Mouse (Mus musculus) MEL (cell line): ENCODE data around the gene Ppp1r12a. TPM values are rescaled to one million over a fixed set of nuclear protein-coding genes. Genes with fewer than 3 reads are reported as not detected.

Source experiments
- DNase-seq: peaks from one replicate; pipeline ENCODE4 v3.0.0; 2011; ENCODE audit warnings: low read depth, low spot score
- H3K27ac ChIP-seq: 2 replicates; pipeline ENCODE4 v1.5.1; 2012; ENCODE audit warnings: low read depth, mild to moderate bottlenecking, control low read depth, low read length, moderate library complexity; ENCODE audit not compliant: control insufficient read depth
- H3K27me3 ChIP-seq, 2 experiments: fragments of 150-350 bp in 1 of 2; sonication (generic) in 1 of 2; 2 replicates each; pipeline ENCODE4 v1.6.1; 2012; ENCODE audit warnings: low read length in 2 of 2, mild to moderate bottlenecking in 2 of 2, improper control_type of control experiment in 1 of 2, moderate library complexity in 1 of 2; ENCODE audit not compliant: insufficient read depth in 2 of 2, control insufficient read depth in 1 of 2
- H3K36me3 ChIP-seq, 2 experiments: 2 replicates each; pipeline ENCODE4 v1.6.1; 2012 to 2014; ENCODE audit warnings: low read length in 2 of 2, improper control_type of control experiment in 1 of 2, inconsistent platforms in 1 of 2, mild to moderate bottlenecking in 1 of 2; ENCODE audit not compliant: insufficient read depth in 2 of 2, control insufficient read depth in 1 of 2
- H3K4me1 ChIP-seq, 2 experiments: fragments of 150-350 bp in 1 of 2; sonication (generic) in 1 of 2; 2 replicates each; pipeline ENCODE4 v1.6.1; 2012; ENCODE audit warnings: low read length in 2 of 2, improper control_type of control experiment in 1 of 2, mild to moderate bottlenecking in 1 of 2; ENCODE audit not compliant: insufficient read depth in 2 of 2, control insufficient read depth in 1 of 2
- H3K4me3 ChIP-seq, 2 experiments: fragments of 150-350 bp in 1 of 2; sonication (generic) in 1 of 2; 2 replicates each; pipeline ENCODE4 v1.5.1; 2012; ENCODE audit warnings: low read depth in 2 of 2, low read length in 2 of 2, mild to moderate bottlenecking in 2 of 2, moderate library complexity in 2 of 2, control low read depth in 1 of 2, improper control_type of control experiment in 1 of 2; ENCODE audit not compliant: control insufficient read depth in 1 of 2, insufficient read depth in 1 of 2
- H3K79me2 ChIP-seq: 2 replicates; pipeline ENCODE4 v1.6.1; 2012; ENCODE audit warnings: mild to moderate bottlenecking, low read length, moderate library complexity; ENCODE audit not compliant: control insufficient read depth, poor library complexity, insufficient read depth
- H3K9ac ChIP-seq: 2 replicates; pipeline ENCODE4 v1.6.1; 2012; ENCODE audit warnings: low read depth, mild to moderate bottlenecking, control low read depth, low read length, moderate library complexity; ENCODE audit not compliant: control insufficient read depth, poor library complexity, severe bottlenecking
- H3K9me3 ChIP-seq: fragments of 150-350 bp; sonication (generic); replicated peaks from 2 replicates; pipeline ENCODE4 v1.6.1; 2012; ENCODE audit warnings: mild to moderate bottlenecking, low read length, improper control_type of control experiment, moderate library complexity; ENCODE audit not compliant: insufficient read depth
- CHD2 ChIP-seq: IDR thresholded peaks from 2 replicates; pipeline ENCODE4 v1.6.1; 2011; ENCODE audit warnings: low read length, improper control_type of control experiment
- CTCF ChIP-seq, 3 experiments: IDR thresholded peaks in 2 of 3; conservative IDR thresholded peaks in 1 of 3; 2 replicates each; pipeline ENCODE4 v1.5.1; 2011 to 2012; ENCODE audit warnings: low read length in 3 of 3, low read depth in 2 of 3, mild to moderate bottlenecking in 2 of 3, improper control_type of control experiment in 1 of 3, inconsistent platforms in 1 of 3, mixed read lengths in 1 of 3, moderate library complexity in 1 of 3; ENCODE audit not compliant: control insufficient read depth in 1 of 3, insufficient read depth in 1 of 3, poor library complexity in 1 of 3, severe bottlenecking in 1 of 3
- E2F4 ChIP-seq: IDR thresholded peaks from 2 replicates; pipeline ENCODE4 v1.6.1; 2011; ENCODE audit warnings: low read depth, low read length, improper control_type of control experiment, borderline replicate concordance
- ELF1 ChIP-seq: IDR thresholded peaks from 2 replicates; pipeline ENCODE4 v1.6.1; 2014; ENCODE audit warnings: low read depth, mild to moderate bottlenecking, inconsistent platforms, low read length, improper control_type of control experiment, moderate library complexity
- EP300 ChIP-seq, 2 experiments: IDR thresholded peaks; 2 replicates each; pipeline ENCODE4 v1.6.1; 2011; ENCODE audit warnings: improper control_type of control experiment in 2 of 2, low read length in 2 of 2, low read depth in 1 of 2, mild to moderate bottlenecking in 1 of 2
- ETS1 ChIP-seq: IDR thresholded peaks from 2 replicates; pipeline ENCODE4 v1.6.1; 2012; ENCODE audit warnings: low read depth, mild to moderate bottlenecking, inconsistent platforms, low read length, improper control_type of control experiment, moderate library complexity
- HCFC1 ChIP-seq: IDR thresholded peaks from 2 replicates; pipeline ENCODE4 v1.6.1; 2012; ENCODE audit warnings: low read depth, mild to moderate bottlenecking, inconsistent platforms, low read length, improper control_type of control experiment, moderate library complexity
- MAX ChIP-seq: IDR thresholded peaks from 2 replicates; pipeline ENCODE4 v1.6.1; 2011; ENCODE audit warnings: low read length, improper control_type of control experiment
- MEF2A ChIP-seq: IDR thresholded peaks from 2 replicates; pipeline ENCODE4 v1.6.1; 2014; ENCODE audit warnings: low read depth, mild to moderate bottlenecking, inconsistent platforms, low read length, improper control_type of control experiment; ENCODE audit not compliant: poor library complexity, insufficient replicate concordance, severe bottlenecking; ENCODE audit errors: extremely low read depth
- MYB ChIP-seq: IDR thresholded peaks from 2 replicates; pipeline ENCODE4 v1.6.1; 2011; ENCODE audit warnings: mild to moderate bottlenecking, low read depth, low read length, improper control_type of control experiment
- MYC ChIP-seq: IDR thresholded peaks from 2 replicates; pipeline ENCODE4 v1.6.1; 2011; ENCODE audit warnings: low read depth, mild to moderate bottlenecking, low read length, improper control_type of control experiment, moderate library complexity
- POLR2A ChIP-seq, 2 experiments: IDR thresholded peaks; 2 replicates each; pipeline ENCODE4 v1.6.1; 2011 to 2012; ENCODE audit warnings: low read length in 2 of 2, mild to moderate bottlenecking in 2 of 2, control low read depth in 1 of 2, improper control_type of control experiment in 1 of 2, low read depth in 1 of 2, moderate library complexity in 1 of 2; ENCODE audit not compliant: control insufficient read depth in 1 of 2, insufficient read depth in 1 of 2, poor library complexity in 1 of 2
- POLR2AphosphoS2 ChIP-seq: IDR thresholded peaks from 2 replicates; pipeline ENCODE4 v1.6.1; 2011; ENCODE audit warnings: low read length, improper control_type of control experiment
- RCOR1 ChIP-seq: IDR thresholded peaks from 2 replicates; pipeline ENCODE4 v1.6.1; 2012; ENCODE audit warnings: low read depth, mild to moderate bottlenecking, inconsistent platforms, low read length, improper control_type of control experiment
- SMC3 ChIP-seq: IDR thresholded peaks from 2 replicates; pipeline ENCODE4 v1.6.1; 2011; ENCODE audit warnings: low read depth, low read length, improper control_type of control experiment
- TAL1 ChIP-seq: IDR thresholded peaks from 2 replicates; pipeline ENCODE4 v1.6.1; 2012; ENCODE audit warnings: mild to moderate bottlenecking, inconsistent platforms, low read length, moderate library complexity, mixed read lengths
- UBTF ChIP-seq: IDR thresholded peaks from 2 replicates; pipeline ENCODE4 v1.6.1; 2012; ENCODE audit warnings: low read depth, mild to moderate bottlenecking, inconsistent platforms, low read length, improper control_type of control experiment, moderate library complexity, borderline replicate concordance; ENCODE audit not compliant: insufficient read depth
- USF2 ChIP-seq, 2 experiments: IDR thresholded peaks; 2 replicates each; pipeline ENCODE4 v1.6.1; 2011 to 2012; ENCODE audit warnings: improper control_type of control experiment in 2 of 2, low read length in 2 of 2, borderline replicate concordance in 1 of 2, inconsistent platforms in 1 of 2, low read depth in 1 of 2, mild to moderate bottlenecking in 1 of 2; ENCODE audit not compliant: insufficient read depth in 1 of 2
- ZNF384 ChIP-seq: IDR thresholded peaks from 2 replicates; pipeline ENCODE4 v1.6.1; 2012; ENCODE audit warnings: low read depth, mild to moderate bottlenecking, inconsistent platforms, low read length, improper control_type of control experiment
- polyA plus RNA-seq, 2 experiments: library from polyadenylated mRNA; stranded (reverse) in 1 of 2; unstranded in 1 of 2; fragments of >175 nt in 1 of 2; fragments of >200 nt in 1 of 2; gene quantifications; 2 replicates each; pipeline versions ENCODE4 v1.2.1 to v1.2.4; 2012; ENCODE audit warnings: low replicate concordance in 2 of 2, low read depth in 1 of 2; ENCODE audit not compliant: insufficient read length in 2 of 2, insufficient read depth in 1 of 2, missing spikeins in 1 of 2
- total RNA-seq: library from RNA; depleted of rRNA; stranded (reverse); fragments of 300-350 nt; gene quantifications from 2 replicates; pipeline ENCODE4 v1.2.3, GENCODE M21; 2012

The Ppp1r12a gene
- total and polyA plus RNA-seq, 3 experiments, result 46.5 to 86.6 (median 59.1) TPM

GRCm38 (mm10) chr10:108264641-108265040 is 102.6 kb downstream of the Ppp1r12a start:
- no peaks in the 10 kb centered on the region for H3K79me2 ChIP-seq
- no peaks in the 10 kb centered on the region for H3K4me1 ChIP-seq
- H3K9ac ChIP-seq, result no peak overlapping the region
- H3K36me3 ChIP-seq, result peaks cover 0 to 24% of the 10 kb centered on the region in 2 experiments; a peak in 2 of 4 replicates
- no peaks in the 10 kb centered on the region for H3K27me3 ChIP-seq
- H3K9me3 ChIP-seq, result no peaks in the 10 kb centered on the region
- TF ChIP-seq ETS1, result no peak
- TF ChIP-seq CTCF (IDR thresholded peaks at IDR 0.05 in 2 of 3, conservative IDR thresholded peaks at IDR 0.05 in 1 of 3; ENCODE audit: control insufficient read depth in 1 of 3, insufficient read depth in 1 of 3, low read depth in 2 of 3, low read length in 3 of 3, poor library complexity in 1 of 3, severe bottlenecking in 1 of 3), result no peak
- DNase-seq, result no peak
- no peak overlapping the region for H3K27ac ChIP-seq
- no peak overlapping the region for H3K4me3 ChIP-seq

GRCm38 (mm10) chr10:108271201-108271600 is 109.2 kb downstream of the Ppp1r12a start:
- Histone ChIP-seq H3K4me3 (no peak overlapping the region), H3K36me3 (peaks cover 0 to 23% of the 10 kb centered on the region in 2 experiments; a peak in 2 of 4 replicates), H3K9me3 (no peaks in the 10 kb centered on the region), H3K27ac (no peak overlapping the region), H3K27me3 (no peaks in the 10 kb centered on the region), H3K4me1 (no peaks in the 10 kb centered on the region), H3K79me2 (no peaks in the 10 kb centered on the region), H3K9ac (no peak overlapping the region)
- TF ChIP-seq MYC (no peak), CHD2 (no peak), EP300 (IDR thresholded peaks at IDR 0.05; ENCODE audit: low read depth in 1 of 2, low read length in 2 of 2) (no peak), UBTF (no peak), POLR2AphosphoS2 (no peak), RCOR1 (no peak), HCFC1 (no peak), TAL1 (no peak), MAX (no peak), MEF2A (no peak), ZNF384 (no peak), E2F4 (no peak)
- TF ChIP-seq, all 39 proteins: peak for 0
- no peak for DNase-seq

- Histone ChIP-seq H3K36me3 (peaks cover 0 to 14% of the 10 kb centered on the region in 2 experiments; a peak in 2 of 4 replicates), H3K27me3 (no peaks in the 10 kb centered on the region), H3K79me2 (no peaks in the 10 kb centered on the region), H3K4me1 (no peaks in the 10 kb centered on the region), H3K9me3 (no peaks in the 10 kb centered on the region), H3K4me3 (no peak overlapping the region), H3K27ac (no peak overlapping the region), H3K9ac (no peak overlapping the region)
- TF ChIP-seq USF2 (IDR thresholded peaks at IDR 0.05; ENCODE audit: borderline replicate concordance in 1 of 2, insufficient read depth in 1 of 2, low read depth in 1 of 2, low read length in 2 of 2) (no peak), ELF1 (no peak), MYB (no peak), CHD2 (no peak), RCOR1 (no peak), ETS1 (no peak), HCFC1 (no peak), POLR2A (IDR thresholded peaks at IDR 0.05; ENCODE audit: control insufficient read depth in 1 of 2, insufficient read depth in 1 of 2, low read depth in 1 of 2, low read length in 2 of 2, poor library complexity in 1 of 2) (no peak), SMC3 (no peak)
- DNase-seq, result no peak
These were observed 114.7 kb downstream of the Ppp1r12a start for GRCm38 (mm10) chr10:108276678-108277077.
